18 mouse cellular contexts compared by ENCODE assay signal in the genomic region with DNA sequence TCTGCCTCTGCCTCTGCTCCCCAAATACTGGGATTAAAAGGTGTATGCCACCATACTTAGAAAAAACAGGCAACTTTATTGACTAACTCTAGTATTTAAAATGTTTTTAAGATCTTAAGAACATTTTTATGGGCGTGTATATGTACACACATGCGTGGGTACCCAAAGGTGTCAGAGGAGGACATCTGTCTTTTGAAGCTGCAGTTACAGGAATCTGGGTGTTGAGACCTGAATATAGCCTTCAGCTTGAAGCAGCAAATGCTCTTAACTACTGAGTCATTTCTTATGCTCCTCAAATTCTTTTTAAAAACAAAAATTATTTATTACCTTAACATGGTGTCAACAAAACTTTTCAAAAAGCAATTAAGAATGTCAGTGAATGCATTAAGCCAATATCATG.
DNase-seq lines count a peak whose midpoint lies in the region; ATAC-seq lines count a peak whose summit lies in the region.
"Had no signal": no experiment of that assay in that cellular context is flagged by ENCODE, and none has a peak within 500 bp of the region (broad histone marks: within the 10 kb centered on the region; RNA-seq: fewer than 3 reads in every experiment).

No protein-coding gene starts in this region.

- peak; percentile 85 for ATAC-seq in frontal cortex, adult (ENCODE audit: low TSS enrichment)
- ATAC-seq: activated CD4-positive, CD25-positive, alpha-beta regulatory T cell, adult 4 months; CD4-positive, CD25-positive, alpha-beta regulatory T cell, adult 4 months; Patski had no signal

- DNase-seq in frontal cortex, postnatal 14 days (ENCODE audit: low spot score in 2 of 2): no peak
- DNase-seq in brain, adult 2 months (ENCODE audit: low read depth, low spot score): peak; percentile 56
- DNase-seq in spleen, postnatal 14 days (ENCODE audit: low spot score in 2 of 2): no peak
- DNase-seq: adrenal gland, adult 2 months; adrenal gland, adult 8-10 months; adrenal gland, postnatal 10 days; adrenal gland, postnatal 14 days; adrenal gland, postnatal 25 days; adrenal gland, postnatal 36 days; B cell, adult 2 months; cerebellum, adult 11 months; cerebellum, adult 11-12 months; cerebellum, adult 18-20 months; cerebellum, adult 2 months had no signal
